Mouse (Mus musculus) CH12.LX (cell line): Measurements from ENCODE around the gene Fundc2.

Experiments used
- CHD1 ChIP-seq: IDR thresholded peaks from 2 replicates; pipeline ENCODE4 v1.6.1; 2012; ENCODE audit warnings: low read depth, low read length, improper control_type of control experiment, inconsistent platforms
- POLR2A ChIP-seq: IDR thresholded peaks from 2 replicates; pipeline ENCODE4 v1.6.1; 2011; ENCODE audit warnings: low read depth, mild to moderate bottlenecking, improper control_type of control experiment, low read length

DNA sequence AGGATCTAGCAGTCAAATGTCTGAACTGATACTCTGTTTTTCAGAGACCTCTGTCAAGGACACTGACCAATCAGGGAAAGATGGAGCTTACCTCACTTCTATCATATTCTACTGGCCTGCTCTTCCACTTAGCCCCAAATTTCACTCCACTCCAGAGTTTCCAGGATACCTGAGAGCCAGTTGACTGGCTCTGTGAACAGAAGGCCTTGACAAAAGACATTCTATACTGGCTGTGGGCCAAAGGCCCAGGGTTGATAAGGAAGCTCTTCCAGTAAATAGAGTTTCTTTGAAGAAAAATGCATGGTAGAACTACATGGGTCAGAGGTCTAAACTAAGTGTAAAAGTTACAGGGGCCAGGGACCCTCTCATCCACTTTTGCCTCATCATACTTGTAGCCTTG lies 12.0 kb upstream of the Fundc2 start:
- TF ChIP-seq CHD1 = no peak
- no peak for TF ChIP-seq POLR2A
